Mouse (Mus musculus) spleen, adult 2 months (tissue): Measurements from ENCODE around the gene Syce1l.

Experiments used
- CTCF ChIP-seq: fragments of 200-500 bp; IDR thresholded peaks from 2 replicates; pipeline ENCODE4 v1.5.1; 2011; ENCODE audit warnings: mild to moderate bottlenecking, inconsistent platforms; ENCODE audit not compliant: insufficient read depth, insufficient read length, insufficient replicate concordance; ENCODE audit errors: extremely low read depth
- POLR2A ChIP-seq: fragments of 200-500 bp; IDR thresholded peaks from 2 replicates; pipeline ENCODE4 v1.6.1; 2011; ENCODE audit warnings: low read depth, low read length, inconsistent platforms

- TF ChIP-seq CTCF, result no peak
- no peak for TF ChIP-seq POLR2A
These were observed 31.6 kb downstream of the Syce1l start for GRCm38 (mm10) chr8:113674611-113675010.
